Mouse (Mus musculus) cerebellum, adult 11 months (tissue): ENCODE measurements around the gene Rhof.

ENCODE experiments used
- DNase-seq: peaks from one replicate; pipeline ENCODE4 v3.0.0; 2022

The Rhof gene

GRCm38 (mm10) chr5:123134875-123135382 is 2.4 kb upstream of the Rhof start:
- DNase-seq, result no peak

GRCm38 (mm10) chr5:123134186-123134874 is 1.8 kb upstream of the Rhof start:
- peak; percentile 67 for DNase-seq

DNA sequence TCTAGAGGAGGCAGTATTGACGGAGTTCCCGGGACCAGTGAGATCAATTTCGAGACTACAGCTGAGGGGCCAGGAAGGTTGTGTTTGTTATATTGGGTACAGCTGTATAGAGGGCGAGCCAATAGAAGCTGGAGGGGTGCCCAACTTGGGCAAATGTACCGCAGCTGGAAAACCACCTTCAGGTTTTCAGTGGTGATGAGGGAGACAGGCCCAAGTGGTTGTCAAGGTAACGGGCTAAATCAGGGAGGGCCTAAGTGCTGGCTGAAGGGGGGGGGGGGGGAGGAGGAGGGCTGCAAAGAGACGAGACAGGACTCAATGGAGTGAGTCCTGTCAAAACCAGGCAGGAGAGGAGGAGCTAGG is 1.3 kb upstream of the Rhof start:
- no peak for DNase-seq

DNA sequence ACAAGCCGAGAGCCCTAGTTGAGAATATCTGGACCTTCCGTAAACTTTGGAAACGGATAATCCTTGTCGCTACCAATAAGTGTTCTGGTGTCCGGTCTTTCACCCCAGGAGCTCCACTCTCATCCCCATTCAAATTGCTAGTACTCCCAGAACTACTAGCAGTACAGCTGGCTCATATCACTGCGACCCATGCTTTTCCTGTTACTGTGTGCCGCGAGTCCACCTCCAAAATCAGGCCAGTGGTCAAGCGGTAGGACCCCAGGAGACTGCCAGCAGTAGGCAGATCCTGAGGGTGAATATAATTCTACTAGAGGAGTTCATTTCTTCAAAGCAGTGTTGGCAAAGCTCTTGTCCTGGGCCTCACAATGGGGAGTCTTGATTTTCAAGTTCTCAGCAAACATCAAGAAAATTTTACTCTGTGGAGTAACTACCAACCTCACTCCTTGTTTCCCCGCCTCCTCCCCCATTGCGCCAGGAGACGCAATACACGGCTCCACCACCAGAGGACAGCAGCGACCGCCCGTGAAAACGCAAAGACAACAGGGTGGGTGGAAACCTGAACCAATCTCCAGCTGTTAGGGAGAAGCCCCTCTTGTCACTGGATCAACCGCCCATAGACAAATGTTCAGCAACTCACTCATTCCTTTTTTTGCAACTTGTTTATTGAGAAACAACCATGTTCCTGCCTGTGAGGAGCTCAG is 741 bp upstream of the Rhof start:
- DNase-seq, result peak; percentile 86

DNA sequence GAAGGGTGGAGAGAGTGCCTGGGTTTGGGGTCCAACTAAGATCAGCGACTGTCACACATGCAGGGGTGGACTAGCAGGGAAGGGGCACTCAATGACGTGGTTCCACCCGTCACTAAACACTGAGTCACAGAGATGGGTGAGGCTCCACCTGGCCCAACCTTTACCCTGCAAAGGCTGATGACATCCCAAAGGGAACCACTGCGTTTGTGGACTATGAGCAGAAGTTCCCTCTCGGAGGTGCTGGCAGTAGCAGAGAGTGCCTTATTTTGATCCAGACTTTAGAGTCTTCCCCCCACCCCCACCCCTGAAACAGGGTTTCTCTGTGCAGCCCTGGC is 1.7 kb downstream of the Rhof start:
- DNase-seq, result no peak

GRCm38 (mm10) chr5:123130030-123130813 is 2.3 kb downstream of the Rhof start:
- no peak for DNase-seq

- DNase-seq, result no peak
Observed at GRCm38 (mm10) chr5:123129170-123129757, 3.2 kb downstream of the Rhof start.

GRCm38 (mm10) chr5:123128426-123129169 is 3.9 kb downstream of the Rhof start:
- DNase-seq, result no peak

DNA sequence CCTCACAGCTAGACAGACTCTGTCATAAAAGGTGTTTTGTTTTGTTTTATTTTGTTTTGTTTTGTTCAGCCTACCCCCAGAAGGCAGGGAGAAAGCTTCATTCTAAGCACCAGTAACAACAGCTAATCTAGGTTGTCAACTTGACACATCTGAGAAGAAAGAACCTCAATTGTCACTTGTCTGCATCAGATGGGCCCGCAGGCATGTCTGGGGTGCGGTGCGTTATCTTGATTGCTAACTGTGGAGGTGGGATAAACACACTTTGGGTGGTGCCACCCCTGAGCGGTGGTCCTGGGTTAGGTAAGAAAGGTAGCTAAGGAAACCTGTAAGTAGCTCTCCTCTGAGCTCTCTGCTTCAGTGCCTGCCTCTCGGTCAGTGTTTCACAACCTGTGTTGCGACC is 5.5 kb downstream of the Rhof start:
- DNase-seq, result no peak

DNA sequence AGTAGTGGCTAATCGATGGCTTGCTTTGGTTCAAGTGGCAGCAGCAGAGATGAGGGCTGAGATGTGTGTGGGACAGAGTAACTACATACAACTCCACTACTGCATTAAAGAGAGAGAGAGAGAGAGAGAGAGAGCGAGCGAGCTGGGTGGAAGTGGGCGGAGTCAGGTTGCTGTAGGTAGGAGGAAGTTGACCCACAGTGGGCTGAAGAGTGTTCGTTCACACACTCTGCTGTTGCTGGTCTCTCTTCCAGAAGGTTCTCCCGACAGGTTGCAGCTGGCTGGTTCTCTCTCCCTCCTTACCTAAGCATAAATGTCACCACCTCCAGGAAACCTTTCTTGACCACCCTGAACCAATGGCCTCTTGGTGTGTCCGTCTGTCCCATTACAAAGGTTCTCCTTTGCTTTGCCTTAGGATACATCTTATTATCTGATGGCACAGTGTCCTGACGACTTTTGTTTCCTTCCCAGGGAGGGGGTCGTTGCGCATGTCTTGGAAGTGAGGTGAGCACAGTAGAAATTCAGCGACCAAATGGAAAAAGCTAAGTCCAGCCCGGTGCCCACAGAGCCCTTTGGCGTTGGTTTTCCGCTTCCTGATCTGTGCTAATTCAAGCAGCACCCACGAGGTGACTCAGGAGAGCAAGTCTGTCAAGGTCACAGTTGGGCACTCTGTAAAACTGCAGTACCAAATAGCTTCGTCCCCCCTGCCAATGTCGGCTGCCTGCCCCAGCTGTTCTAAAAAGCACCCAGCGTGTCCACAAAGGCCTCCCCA is 6.7 kb downstream of the Rhof start:
- no peak for DNase-seq

DNA sequence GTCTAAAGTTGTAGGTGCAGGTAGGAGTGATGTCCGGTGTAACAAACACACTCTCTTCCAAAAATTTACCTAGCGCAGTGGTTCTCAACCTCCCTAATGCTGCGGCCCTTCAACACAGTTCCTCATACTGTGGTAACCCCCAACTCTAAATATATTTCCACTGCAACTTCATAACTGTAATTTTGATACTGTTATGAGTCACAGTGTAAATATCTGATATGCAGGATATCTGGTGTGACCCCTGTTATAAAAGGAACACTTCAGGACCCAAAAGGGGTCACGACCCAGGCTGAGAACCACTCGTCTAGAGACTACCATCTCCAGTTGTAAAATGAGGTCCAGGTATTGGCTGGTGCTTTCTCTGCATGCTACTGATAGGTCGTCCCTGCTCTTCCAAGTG is 7.4 kb downstream of the Rhof start:
- no peak for DNase-seq

GRCm38 (mm10) chr5:123122181-123122580 is 10.3 kb downstream of the Rhof start:
- no peak for DNase-seq

- DNase-seq, result no peak
Observed at GRCm38 (mm10) chr5:123120624-123121215, 11.8 kb downstream of the Rhof start.

GRCm38 (mm10) chr5:123118826-123119225 is 13.7 kb downstream of the Rhof start:
- no peak for DNase-seq

DNA sequence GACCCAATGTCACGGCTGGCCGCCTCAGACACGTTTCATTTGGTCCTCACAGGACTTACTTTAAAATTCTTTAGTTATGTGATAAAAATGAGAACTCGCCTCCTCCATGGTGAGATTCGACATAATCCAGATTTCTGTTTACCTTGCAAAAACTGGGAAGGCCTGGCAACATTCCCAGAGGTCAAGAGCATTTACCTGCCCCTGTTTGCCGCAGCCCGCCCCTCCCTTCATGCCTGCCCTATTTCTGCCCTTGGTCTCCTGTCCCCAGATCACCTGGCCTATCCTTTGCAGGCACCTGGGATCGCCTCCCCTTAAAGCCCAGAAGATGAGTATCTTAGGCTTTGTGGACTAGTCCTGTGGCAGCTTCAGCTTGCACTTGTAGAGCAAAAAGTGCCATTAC is 14.7 kb downstream of the Rhof start:
- no peak for DNase-seq

- DNase-seq, result peak; percentile 69
Observed at GRCm38 (mm10) chr5:123117257-123117656, 15.2 kb downstream of the Rhof start.

DNA sequence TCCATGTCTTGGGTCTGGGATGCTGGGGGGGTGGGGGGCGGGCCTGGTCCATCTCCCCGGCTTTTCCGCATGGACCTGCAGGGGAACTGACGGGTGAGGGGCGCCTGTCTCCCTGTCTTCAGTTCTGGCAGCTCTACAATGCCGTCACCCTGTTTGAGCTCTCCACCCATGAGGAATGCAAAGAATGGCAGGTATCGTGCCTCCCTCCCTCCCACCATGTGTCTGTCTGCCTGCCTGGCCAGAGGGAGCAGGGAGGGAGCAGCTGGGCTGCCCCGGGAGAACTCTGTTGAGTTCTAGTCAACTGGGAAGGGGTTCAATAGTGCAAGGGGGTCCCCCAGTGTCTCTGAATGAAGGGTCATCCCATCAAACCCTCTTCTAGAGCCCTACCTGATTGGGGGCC is 16.4 kb downstream of the Rhof start:
- DNase-seq, result no peak

GRCm38 (mm10) chr5:123114924-123115323 is 17.6 kb downstream of the Rhof start:
- no peak for DNase-seq

GRCm38 (mm10) chr5:123114109-123114508 is 18.4 kb downstream of the Rhof start:
- DNase-seq, result no peak

DNA sequence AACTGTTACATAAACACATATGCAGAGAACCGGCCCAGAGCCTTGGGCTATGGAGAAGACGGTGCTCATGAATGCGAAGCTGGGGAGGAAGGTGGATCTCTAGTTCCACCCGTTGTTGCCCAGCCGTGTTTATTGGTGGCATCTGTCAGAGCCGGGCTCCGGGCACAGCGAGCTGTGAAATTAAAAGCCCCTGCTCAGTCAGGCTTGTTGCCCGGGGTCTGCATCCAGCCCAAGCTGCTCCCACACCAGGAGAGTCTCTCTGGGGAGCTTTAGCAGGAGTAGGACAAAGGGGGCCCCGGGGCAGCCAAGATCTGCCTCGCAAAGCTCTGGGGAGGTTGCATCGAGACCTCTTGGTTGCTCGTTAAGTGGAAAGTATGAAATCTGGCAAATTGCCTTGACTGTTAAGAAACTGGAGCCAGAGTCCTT is 22.2 kb downstream of the Rhof start:
- DNase-seq, result no peak

GRCm38 (mm10) chr5:123109452-123110203 is 22.9 kb downstream of the Rhof start:
- DNase-seq, result no peak
